Mouse (Mus musculus) layer of hippocampus, adult 2 months (tissue): ENCODE measurements around the gene Misp. TPM values are rescaled to one million over a fixed set of nuclear protein-coding genes. Genes with fewer than 3 reads are reported as not detected.

ENCODE experiments used
- DNase-seq, 2 experiments: peaks; one replicate each; pipeline ENCODE4 v3.0.0; 2022; ENCODE audit warnings: low spot score in 2 of 2
- H3K27ac ChIP-seq: fragments of 200-600 bp; 2 replicates; pipeline ENCODE4 v1.8.1; 2022
- H3K4me3 ChIP-seq: fragments of 200-600 bp; 2 replicates; pipeline ENCODE4 v1.8.1; 2022; ENCODE audit warnings: mild to moderate bottlenecking
- CTCF ChIP-seq: fragments of 200-600 bp; conservative IDR thresholded peaks from 2 replicates; pipeline ENCODE4 v1.8.1; 2022; ENCODE audit warnings: antibody characterized with exemption, mild to moderate bottlenecking, moderate library complexity
- total RNA-seq, 2 experiments: library from RNA; stranded (reverse); gene quantifications; 2 replicates each; pipeline ENCODE4 v1.2.3; 2021

Gene Misp
- total RNA-seq, 2 experiments from 2014 or later, result 0.54 to 1.1 TPM

- Histone ChIP-seq H3K27ac (no peak overlapping the region), H3K4me3 (no peak overlapping the region)
- peak; percentile 78 for TF ChIP-seq CTCF
- no peak for DNase-seq
Observed at GRCm38 (mm10) chr10:79817111-79817510, 3.7 kb upstream of the Misp start.

- DNase-seq, result no peak
- TF ChIP-seq CTCF, result no peak
- H3K27ac ChIP-seq, result no peak overlapping the region
- H3K4me3 ChIP-seq, result no peak overlapping the region
Observed at GRCm38 (mm10) chr10:79818225-79818624, 2.6 kb upstream of the Misp start.

- no peak for TF ChIP-seq CTCF
- no peak overlapping the region for H3K27ac ChIP-seq
Observed at GRCm38 (mm10) chr10:79819606-79820005, 1.2 kb upstream of the Misp start.

GRCm38 (mm10) chr10:79820277-79820676 is 512 bp upstream of the Misp start:
- no peak overlapping the region for H3K4me3 ChIP-seq
- H3K27ac ChIP-seq, result no peak overlapping the region
- no peak for DNase-seq
- TF ChIP-seq CTCF, result no peak

More at GRCm38 (mm10) chr10:79819606-79820005, 1.2 kb upstream of the Misp start:
- DNase-seq, result no peak
- H3K4me3 ChIP-seq, result no peak overlapping the region

GRCm38 (mm10) chr10:79821731-79822130 is 942 bp downstream of the Misp start:
- no peak for DNase-seq
- TF ChIP-seq CTCF, result no peak
- Histone ChIP-seq H3K4me3 (no peak overlapping the region), H3K27ac (no peak overlapping the region)

- H3K27ac ChIP-seq, result no peak overlapping the region
- TF ChIP-seq CTCF, result no peak
- no peak overlapping the region for H3K4me3 ChIP-seq
- no peak for DNase-seq
Observed at GRCm38 (mm10) chr10:79822372-79822771, 1.6 kb downstream of the Misp start.

GRCm38 (mm10) chr10:79823011-79823410 is 2.2 kb downstream of the Misp start:
- no peak for DNase-seq
- Histone ChIP-seq H3K27ac (no peak overlapping the region), H3K4me3 (no peak overlapping the region)
- no peak for TF ChIP-seq CTCF

- Histone ChIP-seq H3K4me3 (no peak overlapping the region), H3K27ac (no peak overlapping the region)
- no peak for TF ChIP-seq CTCF
- DNase-seq, result no peak
Observed at GRCm38 (mm10) chr10:79824413-79824812, 3.6 kb downstream of the Misp start.

- Histone ChIP-seq H3K4me3 (no peak overlapping the region), H3K27ac (no peak overlapping the region)
- no peak for TF ChIP-seq CTCF
- DNase-seq, result no peak
Observed at GRCm38 (mm10) chr10:79831583-79831982, 10.8 kb downstream of the Misp start.

- no peak overlapping the region for H3K4me3 ChIP-seq
- DNase-seq, result no peak
- TF ChIP-seq CTCF, result no peak
- H3K27ac ChIP-seq, result no peak overlapping the region
Observed at GRCm38 (mm10) chr10:79832026-79832785, 11.4 kb downstream of the Misp start.

- Histone ChIP-seq H3K4me3 (no peak overlapping the region), H3K27ac (no peak overlapping the region)
- DNase-seq, result no peak
- no peak for TF ChIP-seq CTCF
Observed at GRCm38 (mm10) chr10:79832786-79833181, 12.0 kb downstream of the Misp start.

GRCm38 (mm10) chr10:79834769-79835398 is 14.1 kb downstream of the Misp start:
- DNase-seq, result peak; percentile 71 to 82
- Histone ChIP-seq H3K4me3 (no peak overlapping the region), H3K27ac (no peak overlapping the region)
- TF ChIP-seq CTCF, result peak; percentile 88

- peak; percentile 60 for TF ChIP-seq CTCF
- Histone ChIP-seq H3K4me3 (no peak overlapping the region), H3K27ac (no peak overlapping the region)
- DNase-seq, result no peak
Observed at GRCm38 (mm10) chr10:79836918-79837317, 16.1 kb downstream of the Misp start.

- TF ChIP-seq CTCF, result no peak
- no peak overlapping the region for H3K4me3 ChIP-seq
- no peak for DNase-seq
- H3K27ac ChIP-seq, result no peak overlapping the region
Observed at GRCm38 (mm10) chr10:79838151-79838550, 17.4 kb downstream of the Misp start.
